28 mouse cellular contexts compared by ENCODE assay signal in genomic region chr7:111268197-111268596, GRCm38 (mm10).
"Had no signal": no experiment of that assay in that cellular context is flagged by ENCODE, and none has a peak within 500 bp of the region (broad histone marks: within the 10 kb centered on the region; RNA-seq: fewer than 3 reads in every experiment).

No protein-coding gene starts in this region.

- DNase-seq: cerebellum, adult 2 months; cerebellum, adult 8-10 months; cerebellum, adult 9-10 months; cerebellum, adult 9-11 months; cerebellum, postnatal 10 days; cerebellum, postnatal 14 days; cerebellum, postnatal 25 days; cerebellum, postnatal 36 days; embryo, embryonic 11 days; forebrain, postnatal 0 days; gastrocnemius, adult 2 months; gastrocnemius, postnatal 10 days; gastrocnemius, postnatal 14 days; gastrocnemius, postnatal 25 days; gastrocnemius, postnatal 36 days; heart, adult 18-20 months; heart, adult 2 months had no signal

- H3K4me2 ChIP-seq: embryonic facial prominence, embryonic 12.5 days; embryonic facial prominence, embryonic 13.5 days; embryonic facial prominence, embryonic 15.5 days; forebrain, embryonic 12.5 days; forebrain, embryonic 13.5 days; forebrain, embryonic 15.5 days had no signal

- H3K36me3 ChIP-seq: embryonic facial prominence, embryonic 10.5 days; embryonic facial prominence, embryonic 12.5 days; embryonic facial prominence, embryonic 13.5 days; embryonic facial prominence, embryonic 15.5 days; forebrain, embryonic 10.5 days; forebrain, embryonic 12.5 days; forebrain, embryonic 15.5 days had no signal

- H3K27me3 ChIP-seq: embryonic facial prominence, embryonic 12.5 days; embryonic facial prominence, embryonic 13.5 days; embryonic facial prominence, embryonic 15.5 days; forebrain, embryonic 12.5 days; forebrain, embryonic 13.5 days; forebrain, embryonic 15.5 days had no signal

- H3K27ac ChIP-seq: embryonic facial prominence, embryonic 10.5 days; embryonic facial prominence, embryonic 12.5 days; embryonic facial prominence, embryonic 13.5 days; embryonic facial prominence, embryonic 15.5 days; forebrain, embryonic 10.5 days; forebrain, embryonic 12.5 days; forebrain, embryonic 13.5 days; forebrain, embryonic 15.5 days; gastrocnemius, adult 2 months; heart, adult 2 months had no signal

- H3K9me3 ChIP-seq: embryonic facial prominence, embryonic 10.5 days; embryonic facial prominence, embryonic 12.5 days; embryonic facial prominence, embryonic 13.5 days; embryonic facial prominence, embryonic 15.5 days; forebrain, embryonic 10.5 days; forebrain, embryonic 12.5 days; forebrain, embryonic 13.5 days; forebrain, embryonic 15.5 days had no signal

- H3K9ac ChIP-seq: embryonic facial prominence, embryonic 12.5 days; embryonic facial prominence, embryonic 13.5 days; embryonic facial prominence, embryonic 15.5 days; forebrain, embryonic 12.5 days; forebrain, embryonic 13.5 days; forebrain, embryonic 15.5 days; forebrain, postnatal 0 days had no signal

- ATAC-seq: forebrain, embryonic 13.5 days; forebrain, embryonic 14.5 days; forebrain, embryonic 15.5 days; forebrain, embryonic 16.5 days; forebrain, postnatal 0 days had no signal

- H3K4me3 ChIP-seq: embryonic facial prominence, embryonic 10.5 days; embryonic facial prominence, embryonic 12.5 days; embryonic facial prominence, embryonic 13.5 days; embryonic facial prominence, embryonic 15.5 days; erythroblast, embryonic 14.5 days; forebrain, embryonic 10.5 days; forebrain, embryonic 12.5 days; forebrain, embryonic 13.5 days; forebrain, embryonic 15.5 days; gastrocnemius, adult 2 months; heart, adult 2 months had no signal

- H3K4me1 ChIP-seq: embryonic facial prominence, embryonic 10.5 days; embryonic facial prominence, embryonic 12.5 days; embryonic facial prominence, embryonic 13.5 days; embryonic facial prominence, embryonic 15.5 days; forebrain, embryonic 10.5 days; forebrain, embryonic 12.5 days; forebrain, embryonic 13.5 days; forebrain, embryonic 15.5 days had no signal
